Mouse (Mus musculus): ENCODE measurements around the gene Sgsh. TPM values are rescaled to one million over a fixed set of nuclear protein-coding genes. Genes with fewer than 3 reads are reported as not detected.

Gene Sgsh
- total RNA-seq, 2 experiments from 2014 or later, result 7.0 to 7.7 TPM

- no peak for DNase-seq
These were observed 48.3 kb downstream of the Sgsh start for GRCm38 (mm10) chr11:119306762-119307657.

GRCm38 (mm10) chr11:119304904-119305712, 50.2 kb downstream of the Sgsh start:
- DNase-seq, result peak; percentile 52

GRCm38 (mm10) chr11:119300986-119301385, 54.4 kb downstream of the Sgsh start:
- DNase-seq, result no peak

- DNase-seq, result no peak
These were observed 54.9 kb downstream of the Sgsh start for GRCm38 (mm10) chr11:119300246-119300935.

- peak; percentile 99 for DNase-seq
These were observed 55.7 kb downstream of the Sgsh start, which contains the start of gene Eif4a3 for GRCm38 (mm10) chr11:119299391-119300245. Gene Eif4a3 (minus strand): TSS chr11:119300089.

GRCm38 (mm10) chr11:119298917-119299316, 56.4 kb downstream of the Sgsh start:
- no peak for DNase-seq

GRCm38 (mm10) chr11:119297996-119298395, 57.3 kb downstream of the Sgsh start:
- no peak for DNase-seq

Small RNAs within 50 kb of the gene (microRNA-seq; reads per million reads assigned to microRNA genes)
- 0.61 to 1.7 reads per million in 2 experiments for gene Mir1932

Other genes starting within 250 kb of the Sgsh start
- 10 to 100 TPM; 60.5 to 63.4 TPM for gene Tbc1d16, start 127.0 kb downstream of the Sgsh start, total RNA-seq (2021)
- gene Ccdc40, start 127.0 kb downstream of the Sgsh start, total RNA-seq (2021), result 1 to 10 TPM in 1 of 2 experiments, under 1 TPM in 1; 0.27 to 1.4 TPM
- gene Gaa, start 87.6 kb downstream of the Sgsh start, total RNA-seq (2021), result 10 to 100 TPM; 52.1 to 53.2 TPM
- 100 to 1,000 TPM; 141 to 154 TPM for gene Eif4a3, start 55.4 kb downstream of the Sgsh start, total RNA-seq (2021)
- gene Card14, start 47.8 kb downstream of the Sgsh start, total RNA-seq (2021), result under 1 TPM; 0.16 to 0.21 TPM
- gene Slc26a11, start within 50 bp of the Sgsh start, total RNA-seq (2021), result 1 to 10 TPM; 3.0 to 3.9 TPM
- gene Rnf213, start 37.6 kb upstream of the Sgsh start, total RNA-seq (2021), result 10 to 100 TPM; 17.2 to 19.7 TPM
- gene Endov, start 135.8 kb upstream of the Sgsh start, total RNA-seq (2021), result 10 to 100 TPM; 15.7 to 17.4 TPM
- under 1 TPM; 0.50 to 0.74 TPM for gene Nptx1, start 192.2 kb upstream of the Sgsh start, total RNA-seq (2021)
- 10 to 100 TPM; 44.2 to 45.6 TPM for gene Rptor, start 247.4 kb upstream of the Sgsh start, total RNA-seq (2021)

Measured in heart, postnatal 4 days (tissue).